Mouse (Mus musculus) midbrain, embryonic 11.5 days (tissue): ENCODE results near the gene Narfl. TPM values are rescaled to one million over a fixed set of nuclear protein-coding genes. Genes with fewer than 3 reads are reported as not detected.
"Not testable (repeated sequence)": the region's sequence is repeated elsewhere in the genome, so short reads cannot be mapped to it uniquely, and the experiment has no call there.

Experiments
- ATAC-seq: fragments of 200-750 bp; cut with Nextera tagmentation; 2 replicates; pipeline ENCODE4 v1.8.0; 2017; ENCODE audit warnings: moderate TSS enrichment, moderate library complexity; ENCODE audit not compliant: low FRiP score
- DNase-seq: peaks from one replicate; pipeline ENCODE4 v3.0.0; 2015; ENCODE audit warnings: low spot score; ENCODE audit errors: missing footprints
- H3K27ac ChIP-seq: fragments of 300-500 bp; sonication (generic); 2 replicates; pipeline ENCODE4 v1.5.1; 2014; ENCODE audit warnings: low read depth, low read length
- H3K27me3 ChIP-seq: fragments of 300-500 bp; sonication (generic); 2 replicates; pipeline ENCODE4 v1.6.1; 2014; ENCODE audit warnings: mild to moderate bottlenecking, low read length, moderate library complexity, mixed read lengths; ENCODE audit not compliant: control insufficient read depth, insufficient read depth
- H3K36me3 ChIP-seq: fragments of 300-500 bp; sonication (generic); 2 replicates; pipeline ENCODE4 v1.6.1; 2014; ENCODE audit warnings: mild to moderate bottlenecking, low read length, moderate library complexity, mixed read lengths; ENCODE audit not compliant: control insufficient read depth, insufficient read depth
- H3K4me1 ChIP-seq: fragments of 300-500 bp; sonication (generic); 2 replicates; pipeline ENCODE4 v1.6.1; 2014; ENCODE audit warnings: low read length; ENCODE audit not compliant: control insufficient read depth, insufficient read depth
- H3K4me2 ChIP-seq: fragments of 300-500 bp; sonication (generic); 2 replicates; pipeline ENCODE4 v1.6.1; 2014; ENCODE audit warnings: mild to moderate bottlenecking, moderate library complexity
- H3K4me3 ChIP-seq: fragments of 300-500 bp; sonication (generic); 2 replicates; pipeline ENCODE4 v1.5.1; 2014; ENCODE audit warnings: low read depth, low read length
- H3K9ac ChIP-seq: fragments of 300-500 bp; sonication (generic); 2 replicates; pipeline ENCODE4 v1.6.1; 2014; ENCODE audit warnings: low read length
- H3K9me3 ChIP-seq: fragments of 300-500 bp; sonication (generic); 2 replicates; pipeline ENCODE4 v1.6.1; 2016; ENCODE audit warnings: low read length; ENCODE audit not compliant: control insufficient read depth
- WGBS: fragments of 180-500 bp; shearing (Covaris S2); extraction: QIAGEN DNeasy Blood & Tissue Kit; methylation state at CpG from one replicate; pipeline ENCODE4 v1.1.7; 2014; 5-methylcytosine and 5-hydroxymethylcytosine counted together
- polyA plus RNA-seq: library from polyadenylated mRNA; unstranded; fragments of >200 nt; fragmentation: Nextera tagmentation; extraction: Ambion mirVana; gene quantifications from 2 replicates; pipeline ENCODE4 v1.2.1, GENCODE M21; 2014

Gene Narfl
- polyA plus RNA-seq, 1 experiment from 2014 or later, result 23.4 TPM

DNA sequence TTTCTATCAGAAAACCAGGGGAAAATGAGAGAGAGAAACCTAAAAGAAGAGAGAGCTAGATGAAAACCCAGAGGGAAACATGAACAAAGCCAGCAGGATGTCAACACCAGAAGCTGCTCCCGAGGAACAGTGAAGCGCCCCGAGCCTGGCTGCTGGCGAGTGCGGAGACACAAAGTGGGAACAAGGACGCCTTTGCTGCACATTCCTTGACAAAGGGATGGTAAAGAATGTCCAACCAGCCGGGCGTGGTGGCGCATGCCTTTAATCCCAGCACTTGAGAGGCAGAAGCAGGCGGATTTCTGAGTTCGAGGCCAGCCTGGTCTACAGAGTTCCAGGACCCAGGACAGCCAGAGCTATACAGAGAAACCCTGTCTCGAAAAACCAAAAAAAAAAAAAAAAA is 32.1 kb upstream of the Narfl start:
- not testable (repeated sequence) for H3K36me3 ChIP-seq, H3K9ac ChIP-seq
- 66% methylated on average over 12 of the region's 12 CpGs for WGBS

DNA sequence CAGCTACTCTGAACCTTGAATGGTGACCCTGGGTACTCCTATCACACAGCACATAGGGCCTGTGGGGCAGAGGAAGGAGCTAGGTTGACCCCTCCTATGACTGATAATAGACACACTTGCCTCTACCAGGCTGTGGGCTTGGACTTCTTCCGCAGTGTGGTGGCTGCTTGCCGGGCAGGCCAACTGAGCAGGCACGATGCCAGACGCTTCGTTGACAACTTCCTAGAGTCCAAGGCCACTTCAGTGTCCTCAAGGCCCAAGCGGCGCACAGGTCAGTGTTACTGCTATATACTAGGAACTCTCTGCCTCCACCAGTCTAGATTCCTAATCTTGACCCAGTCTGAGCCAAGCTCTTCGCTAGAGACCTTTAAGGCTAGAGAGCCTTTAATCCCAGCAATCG is 29.7 kb upstream of the Narfl start:
- Histone ChIP-seq H3K36me3 (no peaks in the 10 kb centered on the region), H3K4me2 (no peak overlapping the region), H3K27me3 (no peaks in the 10 kb centered on the region), H3K4me1 (no peaks in the 10 kb centered on the region), H3K4me3 (no peak overlapping the region), H3K9ac (no peak overlapping the region), H3K27ac (no peak overlapping the region), H3K9me3 (no peaks in the 10 kb centered on the region)
- WGBS, result 96% methylated on average over 9 of the region's 9 CpGs
- ATAC-seq (no peak), DNase-seq (no peak)

More for the DNA sequence above, 32.1 kb upstream of the Narfl start:
- not testable (repeated sequence) for H3K27ac ChIP-seq, ATAC-seq, H3K4me1 ChIP-seq, H3K9me3 ChIP-seq, H3K27me3 ChIP-seq, H3K4me2 ChIP-seq, DNase-seq, H3K4me3 ChIP-seq

DNA sequence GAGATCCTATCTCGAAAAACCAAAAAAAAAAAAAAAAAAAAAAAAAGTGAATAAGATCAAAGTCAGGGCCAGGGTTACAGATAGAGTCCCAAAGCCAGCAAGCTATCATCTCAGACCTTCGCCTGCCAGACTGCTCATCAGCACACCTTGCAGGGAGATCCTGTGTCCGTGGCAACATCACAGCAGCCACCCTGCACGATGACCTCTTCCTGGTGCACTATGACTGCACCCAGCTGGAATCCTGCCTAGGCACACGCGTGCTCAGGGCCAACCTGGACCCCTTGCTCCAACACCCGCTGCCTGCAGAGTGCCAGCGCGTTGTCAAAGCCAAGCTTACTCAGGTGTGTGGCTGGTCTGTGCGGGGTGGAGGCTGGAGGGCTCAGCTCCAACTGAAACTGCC is 29.3 kb upstream of the Narfl start:
- H3K4me3 ChIP-seq, result no peak overlapping the region
- H3K36me3 ChIP-seq, result no peaks in the 10 kb centered on the region
- WGBS, result 82% methylated on average over 10 of the region's 10 CpGs
- H3K4me1 ChIP-seq, result no peaks in the 10 kb centered on the region
- H3K9ac ChIP-seq, result no peak overlapping the region
- ATAC-seq (no peak), DNase-seq (no peak)
- no peak overlapping the region for H3K27ac ChIP-seq
- no peaks in the 10 kb centered on the region for H3K9me3 ChIP-seq
- H3K4me2 ChIP-seq, result no peak overlapping the region
- no peaks in the 10 kb centered on the region for H3K27me3 ChIP-seq

DNA sequence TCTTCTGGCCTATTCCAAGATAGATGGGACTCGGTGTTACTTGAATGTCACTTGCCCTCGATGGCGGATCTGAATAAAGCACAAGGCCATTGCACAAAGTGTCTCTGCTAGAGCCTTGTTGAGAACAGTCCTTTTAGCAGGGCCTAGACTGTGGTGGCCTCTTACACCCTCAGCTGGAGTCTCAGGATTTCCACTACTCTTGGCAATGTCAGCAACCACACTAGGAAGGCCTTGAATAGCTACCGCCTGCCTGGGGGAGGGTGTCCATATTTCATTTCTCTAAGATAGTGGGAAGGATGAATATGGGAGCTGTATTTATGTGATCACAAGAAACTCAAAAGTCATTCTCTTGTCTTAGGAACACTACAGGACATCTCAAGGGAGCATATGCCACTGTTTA is 25.3 kb upstream of the Narfl start:
- H3K27me3 ChIP-seq, result no peaks in the 10 kb centered on the region
- no peak overlapping the region for H3K27ac ChIP-seq
- H3K9ac ChIP-seq, result no peak overlapping the region
- no peaks in the 10 kb centered on the region for H3K4me1 ChIP-seq
- WGBS, result 88% methylated on average over 4 of the region's 4 CpGs
- no peaks in the 10 kb centered on the region for H3K36me3 ChIP-seq
- no peak overlapping the region for H3K4me3 ChIP-seq
- no peak for ATAC-seq
- no peak overlapping the region for H3K4me2 ChIP-seq
- no peaks in the 10 kb centered on the region for H3K9me3 ChIP-seq
- DNase-seq, result no peak

DNA sequence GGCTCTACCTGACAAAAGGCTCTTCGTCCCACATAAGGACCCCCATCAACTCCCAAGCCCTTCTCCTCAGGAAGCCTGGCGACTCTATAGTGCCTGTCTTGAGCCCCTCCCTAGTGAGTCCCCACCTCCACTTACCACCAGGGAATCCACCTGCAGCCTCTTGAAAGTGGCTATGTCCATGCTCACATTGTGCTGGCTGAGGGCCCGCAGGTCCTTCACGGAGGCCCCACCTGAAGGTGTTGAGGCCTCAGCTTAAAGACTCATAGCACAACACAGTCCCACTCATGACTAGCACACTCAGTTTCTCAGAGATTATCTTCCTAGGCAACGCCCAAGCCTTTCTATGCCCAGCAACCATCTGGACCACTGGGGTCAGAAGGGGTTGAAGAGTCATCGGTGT is 24.3 kb upstream of the Narfl start:
- H3K9me3 ChIP-seq, result no peaks in the 10 kb centered on the region
- H3K4me2 ChIP-seq, result no peak overlapping the region
- no peak overlapping the region for H3K4me3 ChIP-seq
- H3K4me1 ChIP-seq, result no peaks in the 10 kb centered on the region
- DNase-seq (peak; percentile 4), ATAC-seq (no peak)
- H3K9ac ChIP-seq, result no peak overlapping the region
- no peaks in the 10 kb centered on the region for H3K27me3 ChIP-seq
- H3K36me3 ChIP-seq, result no peaks in the 10 kb centered on the region
- no peak overlapping the region for H3K27ac ChIP-seq
- 76% methylated on average over 6 of the region's 6 CpGs for WGBS

DNA sequence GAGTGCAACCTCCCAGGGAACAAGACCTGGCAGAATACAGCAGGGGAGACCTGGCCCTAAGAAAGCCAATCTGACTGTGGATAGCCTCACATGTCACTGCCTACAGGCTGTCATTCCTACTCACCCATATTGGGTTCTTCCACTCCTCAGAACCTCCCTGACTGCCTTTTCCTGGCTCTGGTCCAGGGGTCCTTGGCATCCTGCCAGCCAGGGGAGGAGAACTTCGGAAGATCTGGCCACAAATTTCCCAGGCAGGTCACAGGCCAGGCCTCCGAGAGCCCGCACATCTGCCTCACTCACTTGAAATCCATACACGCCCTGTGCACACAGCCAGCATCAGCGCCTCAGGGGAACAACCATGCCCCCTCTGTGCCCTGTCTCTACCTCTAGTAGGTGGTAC is 22.1 kb upstream of the Narfl start:
- H3K9ac ChIP-seq, result no peak overlapping the region
- H3K27me3 ChIP-seq, result no peaks in the 10 kb centered on the region
- no peaks in the 10 kb centered on the region for H3K36me3 ChIP-seq
- no peaks in the 10 kb centered on the region for H3K4me1 ChIP-seq
- no peak overlapping the region for H3K27ac ChIP-seq
- H3K9me3 ChIP-seq, result no peaks in the 10 kb centered on the region
- ATAC-seq, result no peak
- H3K4me3 ChIP-seq, result no peak overlapping the region
- peak; percentile 17 for DNase-seq
- no peak overlapping the region for H3K4me2 ChIP-seq
- WGBS, result 72% methylated on average over 5 of the region's 5 CpGs

DNA sequence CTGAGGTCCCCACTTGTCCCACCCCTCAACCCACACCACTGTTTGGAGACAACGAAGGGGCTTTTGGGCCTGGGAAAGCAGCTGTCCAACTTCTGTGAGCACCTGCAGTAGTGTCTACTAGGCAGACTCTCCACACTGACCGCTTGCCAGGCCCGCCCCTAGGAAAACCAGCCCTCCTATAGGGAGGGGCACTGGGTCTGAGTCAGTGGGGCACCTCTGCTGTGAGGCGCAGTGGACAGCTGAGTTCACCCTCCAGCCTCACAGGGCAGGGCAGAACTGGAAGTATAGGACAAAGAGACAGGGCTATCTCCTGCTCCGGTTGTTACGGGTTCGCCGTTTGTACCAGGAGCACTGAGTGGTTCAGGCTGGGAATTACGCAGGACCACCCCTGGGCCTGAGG is 19.3 kb upstream of the Narfl start, which contains the start of gene Msln:
TSS of gene Msln (minus strand) at position 138 of the 400 bp plus-strand sequence.
- no peak within 1 kb of the TSS; the same call in 1 of the 2 replicates for H3K9ac ChIP-seq
- no peak within 1 kb of the TSS for H3K27ac ChIP-seq
- H3K4me3 ChIP-seq, result no peak within 1 kb of the TSS
- no peaks in the 10 kb centered on the region for H3K36me3 ChIP-seq
- DNase-seq (no peak), ATAC-seq (no peak)
- H3K9me3 ChIP-seq, result no peaks in the 10 kb centered on the region
- WGBS, result 87% methylated on average over 9 of the region's 9 CpGs
- no peaks in the 10 kb centered on the region for H3K27me3 ChIP-seq
- no peak within 1 kb of the TSS for H3K4me2 ChIP-seq
- H3K4me1 ChIP-seq, result no peaks in the 10 kb centered on the region

DNA sequence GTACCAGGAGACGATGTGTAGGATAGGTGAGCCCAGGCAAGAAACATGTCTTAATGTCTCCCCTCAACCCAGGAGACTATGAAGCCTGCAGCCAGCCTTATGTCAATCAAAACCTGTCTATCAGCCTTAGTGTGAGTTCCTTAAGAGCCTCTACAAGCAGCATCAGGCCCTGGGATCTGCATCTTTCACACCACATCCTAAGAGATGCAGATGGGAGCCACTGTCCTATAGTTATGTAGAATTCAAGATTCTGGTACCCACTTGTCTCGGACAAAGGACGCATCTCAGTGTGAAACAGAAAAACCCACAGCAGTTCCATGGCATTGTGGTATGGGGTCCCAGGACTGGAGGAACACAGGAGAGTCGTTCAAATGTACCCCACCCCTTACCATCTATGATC is 18.5 kb upstream of the Narfl start:
- Histone ChIP-seq H3K27me3 (no peaks in the 10 kb centered on the region), H3K36me3 (no peaks in the 10 kb centered on the region), H3K9ac (no peak overlapping the region; the same call in 1 of the 2 replicates), H3K27ac (no peak overlapping the region), H3K4me3 (no peak overlapping the region), H3K9me3 (no peaks in the 10 kb centered on the region), H3K4me2 (no peak overlapping the region), H3K4me1 (no peaks in the 10 kb centered on the region)
- DNase-seq, result no peak
- no peak for ATAC-seq
- WGBS, result 83% methylated on average over 4 of the region's 4 CpGs

DNA sequence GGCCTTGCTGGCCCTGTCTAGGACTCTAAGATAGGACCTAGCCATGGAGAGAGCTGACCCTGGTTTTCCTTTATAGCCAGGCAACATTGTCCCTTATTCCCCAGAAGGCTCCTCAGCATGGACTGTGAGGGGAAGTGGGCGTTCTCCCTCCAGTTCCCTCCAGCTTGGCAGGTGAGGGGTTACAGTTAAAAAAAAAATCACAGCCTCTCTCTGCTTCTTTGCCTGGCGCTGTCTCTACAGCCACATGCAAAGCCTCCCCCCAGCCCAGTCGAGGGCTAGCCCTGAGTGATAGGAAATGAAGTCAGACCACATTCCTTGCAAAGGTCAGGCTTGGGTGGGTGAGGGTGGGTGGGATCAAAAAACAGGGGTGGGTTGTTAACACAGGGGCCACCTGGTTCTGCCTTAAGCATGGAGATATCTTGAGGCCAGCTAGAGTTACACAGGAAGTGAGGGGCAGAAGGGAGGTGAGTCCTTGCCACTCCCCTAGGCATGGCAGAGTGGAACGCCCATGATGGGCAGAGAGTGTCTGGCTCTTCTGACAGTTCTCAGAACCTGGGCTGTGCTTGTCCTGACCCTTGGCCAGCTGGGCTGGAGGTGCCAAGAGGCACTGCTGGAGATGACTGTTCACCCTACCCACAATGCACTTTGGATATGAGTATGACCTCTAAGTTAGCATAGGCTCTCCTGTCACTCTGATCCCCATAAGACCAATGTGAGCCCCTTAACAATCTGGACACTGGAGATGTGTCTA is 17.8 kb upstream of the Narfl start:
- Histone ChIP-seq H3K27ac (no peak overlapping the region), H3K9me3 (no peaks in the 10 kb centered on the region), H3K4me3 (no peak overlapping the region), H3K9ac (no peak overlapping the region), H3K4me1 (no peaks in the 10 kb centered on the region), H3K36me3 (no peaks in the 10 kb centered on the region), H3K4me2 (no peak overlapping the region), H3K27me3 (no peaks in the 10 kb centered on the region)
- 70% methylated on average over 4 of the region's 4 CpGs for whole genome bisulfite sequencing
- ATAC-seq (no peak), DNase-seq (no peak)
